Mouse (Mus musculus) intestine, embryonic 14.5 days (tissue): ENCODE measurements around the gene Gm8369. TPM values are rescaled to one million over a fixed set of nuclear protein-coding genes. Genes with fewer than 3 reads are reported as not detected.
"Not testable (repeated sequence)": the region's sequence is repeated elsewhere in the genome, so short reads cannot be mapped to it uniquely, and the experiment has no call there.

Experiments used
- ATAC-seq: fragments of 200-750 bp; cut with Nextera tagmentation; replicated peaks from 2 replicates; pipeline ENCODE4 v1.8.0; 2017; ENCODE audit warnings: low read depth, moderate number of reproducible peaks, moderate TSS enrichment, moderate library complexity; ENCODE audit not compliant: low FRiP score, low TSS enrichment
- DNase-seq: peaks from one replicate; pipeline ENCODE4 v3.0.0-alpha.2; 2018; ENCODE audit warnings: low spot score
- H3K27ac ChIP-seq: fragments of 300-500 bp; sonication (generic); 2 replicates; pipeline ENCODE4 v1.5.1; 2014; ENCODE audit warnings: low read depth, mild to moderate bottlenecking, control low read depth
- H3K27me3 ChIP-seq: fragments of 300-500 bp; sonication (generic); replicated peaks from 2 replicates; pipeline ENCODE4 v1.6.1; 2014; ENCODE audit warnings: low read length, control low read depth; ENCODE audit not compliant: control insufficient read depth, insufficient read depth
- H3K36me3 ChIP-seq: fragments of 300-500 bp; sonication (generic); 2 replicates; pipeline ENCODE4 v1.6.1; 2014; ENCODE audit warnings: low read length, control low read depth; ENCODE audit not compliant: control insufficient read depth, insufficient read depth
- H3K4me1 ChIP-seq: fragments of 300-500 bp; sonication (generic); replicated peaks from 2 replicates; pipeline ENCODE4 v1.6.1; 2014; ENCODE audit warnings: low read length, control low read depth, mixed read lengths; ENCODE audit not compliant: control insufficient read depth, insufficient read depth
- H3K4me2 ChIP-seq: fragments of 300-500 bp; sonication (generic); 2 replicates; pipeline ENCODE4 v1.6.1; 2014; ENCODE audit warnings: low read length
- H3K4me3 ChIP-seq: fragments of 300-500 bp; sonication (generic); 2 replicates; pipeline ENCODE4 v1.5.1; 2014; ENCODE audit warnings: low read depth, low read length, control low read depth, mixed read lengths
- H3K9ac ChIP-seq: fragments of 300-500 bp; sonication (generic); 2 replicates; pipeline ENCODE4 v1.6.1; 2014; ENCODE audit warnings: mild to moderate bottlenecking, low read length
- H3K9me3 ChIP-seq: fragments of 300-500 bp; sonication (generic); 2 replicates; pipeline ENCODE4 v1.6.1; 2016; ENCODE audit warnings: low read length, control low read depth; ENCODE audit not compliant: control insufficient read depth
- WGBS: fragments of 180-500 bp; shearing (Covaris S2); extraction: QIAGEN DNeasy Blood & Tissue Kit; methylation state at CpG from one replicate; pipeline ENCODE4 v1.1.7; 2014; 5-methylcytosine and 5-hydroxymethylcytosine counted together
- polyA plus RNA-seq: library from polyadenylated mRNA; unstranded; fragments of >200 nt; fragmentation: Nextera tagmentation; extraction: Ambion mirVana; gene quantifications from 2 replicates; pipeline ENCODE4 v1.2.1, GENCODE M21; 2014

The Gm8369 gene
- polyA plus RNA-seq, 1 experiment from 2014 or later = not detected

GRCm38 (mm10) chr19:11496361-11496760, 10.6 kb downstream of the Gm8369 start:
- no peak for DNase-seq
- no peak overlapping the region for H3K4me2 ChIP-seq
- no peaks in the 10 kb centered on the region for H3K36me3 ChIP-seq
- no peak overlapping the region for H3K4me3 ChIP-seq
- no peaks in the 10 kb centered on the region for H3K4me1 ChIP-seq
- no peak overlapping the region for H3K27ac ChIP-seq
- WGBS = 77% methylated on average over 6 of the region's 6 CpGs
- no peak overlapping the region for H3K9ac ChIP-seq
- no peaks in the 10 kb centered on the region for H3K27me3 ChIP-seq
- H3K9me3 ChIP-seq = no peaks in the 10 kb centered on the region
- ATAC-seq = no peak

GRCm38 (mm10) chr19:11497300-11497699, 11.6 kb downstream of the Gm8369 start:
- H3K4me2 ChIP-seq, H3K4me1 ChIP-seq, DNase-seq, H3K27me3 ChIP-seq, H3K4me3 ChIP-seq, H3K9ac ChIP-seq, H3K9me3 ChIP-seq, H3K36me3 ChIP-seq, H3K27ac ChIP-seq, ATAC-seq: not testable (repeated sequence)
- 73% methylated on average over 1 of the region's 1 CpGs for WGBS

GRCm38 (mm10) chr19:11500796-11501195, 15.1 kb downstream of the Gm8369 start:
- ATAC-seq (no peak), DNase-seq (no peak)
- no peaks in the 10 kb centered on the region for H3K9me3 ChIP-seq
- H3K27ac ChIP-seq = no peak overlapping the region
- no peaks in the 10 kb centered on the region for H3K27me3 ChIP-seq
- H3K4me3 ChIP-seq = no peak overlapping the region
- no peaks in the 10 kb centered on the region for H3K36me3 ChIP-seq
- no peak overlapping the region for H3K4me2 ChIP-seq
- 94% methylated on average over 1 of the region's 1 CpGs for WGBS
- H3K4me1 ChIP-seq = no peaks in the 10 kb centered on the region
- H3K9ac ChIP-seq = no peak overlapping the region

- H3K9ac ChIP-seq = no peak overlapping the region
- no peaks in the 10 kb centered on the region for H3K27me3 ChIP-seq
- no peak overlapping the region for H3K27ac ChIP-seq
- H3K4me3 ChIP-seq = no peak overlapping the region
- WGBS = 87% methylated on average over 4 of the region's 4 CpGs
- no peaks in the 10 kb centered on the region for H3K9me3 ChIP-seq
- ATAC-seq (no peak), DNase-seq (no peak)
- H3K4me1 ChIP-seq = no peaks in the 10 kb centered on the region
- H3K4me2 ChIP-seq = no peak overlapping the region
- no peaks in the 10 kb centered on the region for H3K36me3 ChIP-seq
Observed at GRCm38 (mm10) chr19:11501326-11501725, 15.6 kb downstream of the Gm8369 start.

GRCm38 (mm10) chr19:11504857-11505256, 19.1 kb downstream of the Gm8369 start:
- 45% methylated on average over 1 of the region's 1 CpGs for WGBS
- DNase-seq = no peak
- ATAC-seq = no peak
- Histone ChIP-seq H3K4me2 (no peak overlapping the region), H3K4me3 (no peak overlapping the region), H3K9ac (no peak overlapping the region), H3K4me1 (no peaks in the 10 kb centered on the region), H3K36me3 (no peaks in the 10 kb centered on the region), H3K27ac (no peak overlapping the region), H3K27me3 (no peaks in the 10 kb centered on the region), H3K9me3 (no peaks in the 10 kb centered on the region)

- no peak for ATAC-seq
- WGBS = 60% methylated on average over 1 of the region's 1 CpGs
Observed at GRCm38 (mm10) chr19:11513458-11513857, 27.7 kb downstream of the Gm8369 start.

GRCm38 (mm10) chr19:11516246-11516645, 30.5 kb downstream of the Gm8369 start, which contains the start of gene Ms4a6b:
Gene Ms4a6b, plus strand, starts transcription at chr19:11516512.
- ATAC-seq = no peak
- Histone ChIP-seq H3K27ac (no peak within 1 kb of the TSS), H3K4me2 (no peak within 1 kb of the TSS), H3K4me1 (no peaks in the 10 kb centered on the region), H3K9ac (no peak within 1 kb of the TSS), H3K27me3 (no peaks in the 10 kb centered on the region), H3K36me3 (no peaks in the 10 kb centered on the region), H3K4me3 (no peak within 1 kb of the TSS), H3K9me3 (no peaks in the 10 kb centered on the region)
- DNase-seq = no peak

More at GRCm38 (mm10) chr19:11513458-11513857, 27.7 kb downstream of the Gm8369 start:
- DNase-seq = no peak
- H3K9ac ChIP-seq = no peak overlapping the region
- H3K4me3 ChIP-seq = no peak overlapping the region
- no peaks in the 10 kb centered on the region for H3K36me3 ChIP-seq
- H3K9me3 ChIP-seq = no peaks in the 10 kb centered on the region
- no peak overlapping the region for H3K4me2 ChIP-seq
- no peaks in the 10 kb centered on the region for H3K4me1 ChIP-seq
- no peak overlapping the region for H3K27ac ChIP-seq
- no peaks in the 10 kb centered on the region for H3K27me3 ChIP-seq

- Histone ChIP-seq H3K9ac (no peak overlapping the region), H3K4me2 (no peak overlapping the region), H3K9me3 (no peaks in the 10 kb centered on the region), H3K4me3 (no peak overlapping the region), H3K27ac (no peak overlapping the region), H3K36me3 (no peaks in the 10 kb centered on the region), H3K27me3 (no peaks in the 10 kb centered on the region), H3K4me1 (no peaks in the 10 kb centered on the region)
- DNase-seq = no peak
- 61% methylated on average over 4 of the region's 4 CpGs for WGBS
- no peak for ATAC-seq
Observed at GRCm38 (mm10) chr19:11516845-11517244, 31.1 kb downstream of the Gm8369 start.

- WGBS = 35% methylated on average over 1 of the region's 1 CpGs
- not testable (repeated sequence) for H3K4me2 ChIP-seq, H3K4me1 ChIP-seq, DNase-seq, H3K4me3 ChIP-seq, H3K9me3 ChIP-seq, H3K9ac ChIP-seq, H3K27me3 ChIP-seq, ATAC-seq, H3K27ac ChIP-seq, H3K36me3 ChIP-seq
Observed at GRCm38 (mm10) chr19:11517373-11517772, 31.6 kb downstream of the Gm8369 start.
